Mouse (Mus musculus) hindbrain, postnatal 0 days (tissue): ENCODE data around the gene Gm21970. TPM values are rescaled to one million over a fixed set of nuclear protein-coding genes. Genes with fewer than 3 reads are reported as not detected.

ENCODE experiments used
- ATAC-seq: fragments of 200-750 bp; cut with Nextera tagmentation; 2 replicates; pipeline ENCODE4 v1.8.0; 2017; ENCODE audit warnings: mild to moderate bottlenecking, moderate TSS enrichment, moderate library complexity
- DNase-seq: peaks from one replicate; pipeline ENCODE4 v3.0.0-alpha.2; 2015; ENCODE audit warnings: low spot score
- H3K27ac ChIP-seq: fragments of 300-500 bp; sonication (generic); 2 replicates; pipeline ENCODE4 v1.5.1; 2014; ENCODE audit warnings: mild to moderate bottlenecking
- H3K27me3 ChIP-seq: fragments of 300-500 bp; sonication (generic); 2 replicates; pipeline ENCODE4 v1.6.1; 2014; ENCODE audit warnings: low read length, mixed read lengths; ENCODE audit not compliant: insufficient read depth
- H3K36me3 ChIP-seq: fragments of 300-500 bp; sonication (generic); 2 replicates; pipeline ENCODE4 v1.6.1; 2014; ENCODE audit warnings: low read length, mixed read lengths; ENCODE audit not compliant: insufficient read depth
- H3K4me1 ChIP-seq: fragments of 300-500 bp; sonication (generic); 2 replicates; pipeline ENCODE4 v1.6.1; 2014; ENCODE audit warnings: antibody characterized with exemption, low read length, mixed read lengths; ENCODE audit not compliant: insufficient read depth
- H3K4me2 ChIP-seq: fragments of 300-500 bp; sonication (generic); 2 replicates; pipeline ENCODE4 v1.6.1; 2014; ENCODE audit warnings: low read depth, mild to moderate bottlenecking, low read length, moderate library complexity, mixed read lengths
- H3K4me3 ChIP-seq: fragments of 300-500 bp; sonication (generic); 2 replicates; pipeline ENCODE4 v1.5.1; 2014; ENCODE audit warnings: low read length
- H3K9ac ChIP-seq: fragments of 300-500 bp; sonication (generic); replicated peaks from 2 replicates; pipeline ENCODE4 v1.6.1; 2014; ENCODE audit warnings: mild to moderate bottlenecking, low read length, moderate library complexity, mixed read lengths
- H3K9me3 ChIP-seq: fragments of 300-500 bp; sonication (generic); 2 replicates; pipeline ENCODE4 v1.6.1; 2016; ENCODE audit warnings: low read length, mixed read lengths
- CTCF ChIP-seq: IDR thresholded peaks from 2 replicates; pipeline ENCODE4 v1.5.1; 2016; ENCODE audit warnings: antibody characterized with exemption, control low read depth, low read depth
- WGBS: fragments of 180-500 bp; shearing (Covaris S2); extraction: QIAGEN DNeasy Blood & Tissue Kit; methylation state at CpG from one replicate; pipeline ENCODE4 v1.1.7; 2014; 5-methylcytosine and 5-hydroxymethylcytosine counted together
- polyA plus RNA-seq: library from polyadenylated mRNA; unstranded; fragments of >200 nt; fragmentation: Nextera tagmentation; extraction: Ambion mirVana; gene quantifications from 2 replicates; pipeline ENCODE4 v1.2.1, GENCODE M21; 2015
- total RNA-seq: library from RNA; depleted of rRNA; stranded (reverse); fragments of >200 nt; gene quantifications from 2 replicates; pipeline ENCODE4 v1.2.3, GENCODE M21; 2014

Gene Gm21970
- total and polyA plus RNA-seq, 2 experiments from 2014 or later: not detected

DNA sequence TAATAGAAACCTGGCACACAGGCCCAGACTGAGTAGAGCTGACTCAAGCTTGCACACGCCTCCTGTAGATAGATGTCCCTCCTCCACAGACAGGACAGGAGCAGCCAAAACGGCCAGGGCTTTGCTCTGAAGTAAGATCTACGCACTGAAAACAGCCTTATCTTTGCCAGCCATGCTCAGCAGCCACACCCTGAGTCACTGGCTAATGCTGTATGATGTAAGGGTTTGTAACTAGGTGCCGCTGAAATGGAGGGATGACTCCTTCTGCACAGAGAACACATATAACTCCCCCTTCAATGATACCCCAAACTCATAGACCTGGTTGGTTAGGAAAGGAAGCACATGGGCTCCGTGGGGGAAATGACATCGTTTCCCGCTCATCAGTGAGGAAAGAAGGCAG is 38.8 kb upstream of the Gm21970 start:
- Histone ChIP-seq H3K4me1 (no peaks in the 10 kb centered on the region), H3K27ac (no peak overlapping the region), H3K4me2 (no peak overlapping the region), H3K36me3 (no peaks in the 10 kb centered on the region), H3K4me3 (no peak overlapping the region), H3K9me3 (no peaks in the 10 kb centered on the region), H3K27me3 (peaks cover 21% of the 10 kb centered on the region; the same call in 1 of the 2 replicates), H3K9ac (no peak overlapping the region)
- ATAC-seq (0 out of 2 replicates have a peak, but pooled peaks have one; percentile 29), DNase-seq (no peak)
- WGBS: 71% methylated on average over 7 of the region's 7 CpGs
- TF ChIP-seq CTCF: no peak

DNA sequence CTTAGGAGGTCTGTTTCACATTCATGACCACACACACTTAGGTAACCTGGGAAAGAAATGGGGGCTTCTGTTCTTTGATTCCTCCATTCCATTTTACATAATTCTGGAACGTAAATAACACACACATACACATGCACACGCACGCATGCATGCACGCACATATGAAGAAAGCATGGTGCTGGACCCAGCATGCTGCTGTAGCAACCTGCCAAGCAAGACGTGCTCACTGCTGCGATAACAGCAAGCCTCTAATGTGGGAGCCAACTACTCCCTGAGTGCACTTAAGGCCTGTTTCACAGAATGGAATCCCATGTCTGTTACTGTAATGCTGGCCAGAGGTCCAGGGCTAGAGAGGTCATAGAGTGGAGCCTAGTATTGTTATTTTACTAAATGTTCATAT is 38.3 kb upstream of the Gm21970 start:
- TF ChIP-seq CTCF: no peak
- Histone ChIP-seq H3K4me1 (no peaks in the 10 kb centered on the region), H3K4me2 (no peak overlapping the region), H3K27ac (no peak overlapping the region), H3K36me3 (no peaks in the 10 kb centered on the region), H3K4me3 (no peak overlapping the region), H3K9me3 (no peaks in the 10 kb centered on the region), H3K27me3 (peaks cover 21% of the 10 kb centered on the region; the same call in 1 of the 2 replicates), H3K9ac (no peak overlapping the region)
- 86% methylated on average over 6 of the region's 6 CpGs for WGBS
- ATAC-seq (no peak), DNase-seq (no peak)

DNA sequence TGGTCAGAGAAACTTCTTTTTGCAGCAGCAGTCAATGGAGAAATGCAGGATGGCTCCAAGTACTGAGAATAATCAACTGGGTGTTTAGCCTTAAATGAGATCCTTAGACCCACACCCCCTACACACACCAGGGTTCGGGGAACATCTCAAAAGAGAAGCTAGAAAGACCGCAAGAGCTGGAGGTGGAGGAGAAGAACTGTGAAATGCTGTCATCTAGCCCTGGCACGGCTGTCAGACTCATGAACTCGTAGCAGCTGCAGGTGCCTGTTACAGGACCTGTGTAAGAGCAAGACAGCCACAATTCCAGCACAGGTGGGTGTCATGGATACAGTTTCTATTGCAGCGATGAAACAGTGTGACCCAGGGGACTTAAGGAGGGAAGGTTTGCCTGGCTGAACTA is 37.9 kb upstream of the Gm21970 start:
- H3K4me1 ChIP-seq: no peaks in the 10 kb centered on the region
- H3K4me2 ChIP-seq: no peak overlapping the region
- 83% methylated on average over 5 of the region's 5 CpGs for whole genome bisulfite sequencing
- H3K4me3 ChIP-seq: no peak overlapping the region
- peaks cover 21% of the 10 kb centered on the region; the same call in 1 of the 2 replicates for H3K27me3 ChIP-seq
- no peaks in the 10 kb centered on the region for H3K9me3 ChIP-seq
- no peak for DNase-seq
- no peak overlapping the region for H3K27ac ChIP-seq
- no peak for TF ChIP-seq CTCF
- no peaks in the 10 kb centered on the region for H3K36me3 ChIP-seq
- no peak for ATAC-seq
- H3K9ac ChIP-seq: no peak overlapping the region

DNA sequence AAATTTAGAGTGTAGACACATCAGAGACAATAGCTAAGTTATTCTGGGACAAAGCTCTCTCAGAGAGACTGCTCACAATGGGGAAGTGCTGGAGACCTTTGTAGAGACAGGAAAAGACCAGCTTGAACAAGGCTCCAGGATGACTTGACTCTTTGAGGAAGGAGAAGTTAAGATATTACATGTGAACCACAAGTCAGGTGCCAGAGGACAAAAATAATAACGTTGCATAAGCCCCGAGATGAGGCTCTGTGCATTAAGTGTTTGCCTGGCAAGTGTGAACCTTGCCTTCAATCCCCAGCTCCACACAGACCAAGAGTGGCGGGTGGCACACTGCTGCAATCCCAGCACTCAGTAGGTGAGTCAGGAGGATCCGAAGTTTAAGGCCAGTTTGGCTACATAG is 36.9 kb upstream of the Gm21970 start:
- no peak for DNase-seq
- no peaks in the 10 kb centered on the region for H3K9me3 ChIP-seq
- H3K27ac ChIP-seq: no peak overlapping the region
- no peak for TF ChIP-seq CTCF
- H3K27me3 ChIP-seq: peaks cover 21% of the 10 kb centered on the region; the same call in 1 of the 2 replicates
- WGBS: 80% methylated on average over 4 of the region's 4 CpGs
- no peak overlapping the region for H3K9ac ChIP-seq
- no peaks in the 10 kb centered on the region for H3K36me3 ChIP-seq
- no peak overlapping the region for H3K4me2 ChIP-seq
- no peak overlapping the region for H3K4me3 ChIP-seq
- ATAC-seq: no peak
- H3K4me1 ChIP-seq: no peaks in the 10 kb centered on the region

DNA sequence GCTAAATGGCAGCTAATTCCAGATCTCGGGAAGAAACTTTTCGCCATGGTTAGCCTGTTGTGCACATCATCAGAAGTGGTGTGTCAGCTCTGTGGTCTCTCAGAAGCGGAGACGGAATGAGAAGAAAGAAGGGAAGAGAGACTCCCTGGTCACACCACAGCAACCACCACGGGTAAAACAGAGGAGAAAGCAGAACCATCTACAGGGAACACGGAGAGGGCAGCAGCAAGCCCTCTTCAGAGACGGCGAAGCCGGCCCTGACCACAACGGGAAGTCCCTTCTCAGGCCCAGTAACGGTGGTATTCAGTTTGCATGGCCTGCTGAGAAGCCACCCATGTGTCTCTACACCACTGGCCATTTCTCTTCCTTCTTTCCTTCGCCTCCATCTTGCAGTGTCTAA is 36.4 kb upstream of the Gm21970 start:
- DNase-seq (no peak), ATAC-seq (no peak)
- no peaks in the 10 kb centered on the region for H3K4me1 ChIP-seq

DNA sequence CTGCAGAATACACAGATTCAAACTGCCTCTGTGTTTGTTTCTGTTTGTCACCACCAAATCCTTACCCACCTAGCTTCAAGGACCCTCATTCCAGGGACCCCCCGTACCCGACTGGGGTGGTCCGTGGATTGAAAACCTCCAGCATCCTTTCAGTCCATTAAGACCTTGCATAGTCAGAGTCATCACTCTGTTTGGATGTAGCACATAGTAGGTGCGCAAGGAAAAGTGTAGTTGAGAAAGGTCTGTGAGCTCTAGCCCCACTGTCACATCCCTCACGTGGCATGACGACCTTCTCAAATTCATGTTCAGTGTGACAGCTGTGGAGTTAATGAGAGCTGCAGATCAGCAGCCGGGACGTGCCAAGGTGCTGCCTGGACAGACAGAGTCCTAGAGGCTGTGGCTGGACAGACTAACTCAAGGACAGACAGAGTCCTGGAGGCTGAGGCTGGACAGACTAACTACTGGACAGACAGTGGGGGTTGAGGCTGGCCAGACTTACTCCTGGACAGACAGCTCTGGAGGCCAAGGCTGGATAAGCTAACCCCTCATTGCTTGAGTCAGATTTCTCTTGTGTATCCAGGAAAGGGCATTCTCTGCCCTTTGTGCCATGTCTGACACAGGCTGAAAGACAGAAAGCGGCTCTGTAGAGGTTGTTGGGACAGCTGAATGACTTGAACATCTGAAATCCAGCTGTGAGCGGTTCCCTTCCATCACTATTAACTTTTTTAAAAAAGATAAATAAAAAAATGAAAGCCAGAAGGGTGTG is 34.6 kb upstream of the Gm21970 start:
- 73% methylated on average over 10 of the region's 10 CpGs for WGBS
- H3K9ac ChIP-seq: no peak overlapping the region
- no peak overlapping the region for H3K4me3 ChIP-seq
- H3K9me3 ChIP-seq: no peaks in the 10 kb centered on the region
- H3K36me3 ChIP-seq: no peaks in the 10 kb centered on the region
- H3K4me2 ChIP-seq: no peak overlapping the region
- peaks cover 11% of the 10 kb centered on the region; the same call in 1 of the 2 replicates for H3K27me3 ChIP-seq
- no peak for TF ChIP-seq CTCF
- no peak for DNase-seq
- no peak for ATAC-seq
- no peak overlapping the region for H3K27ac ChIP-seq
- H3K4me1 ChIP-seq: no peaks in the 10 kb centered on the region

More for the DNA sequence above, 36.4 kb upstream of the Gm21970 start:
- Histone ChIP-seq H3K9ac (no peak overlapping the region), H3K36me3 (no peaks in the 10 kb centered on the region), H3K27me3 (peaks cover 21% of the 10 kb centered on the region; the same call in 1 of the 2 replicates), H3K27ac (no peak overlapping the region), H3K4me3 (no peak overlapping the region), H3K9me3 (no peaks in the 10 kb centered on the region), H3K4me2 (no peak overlapping the region)
- 77% methylated on average over 12 of the region's 12 CpGs for WGBS
- no peak for TF ChIP-seq CTCF

DNA sequence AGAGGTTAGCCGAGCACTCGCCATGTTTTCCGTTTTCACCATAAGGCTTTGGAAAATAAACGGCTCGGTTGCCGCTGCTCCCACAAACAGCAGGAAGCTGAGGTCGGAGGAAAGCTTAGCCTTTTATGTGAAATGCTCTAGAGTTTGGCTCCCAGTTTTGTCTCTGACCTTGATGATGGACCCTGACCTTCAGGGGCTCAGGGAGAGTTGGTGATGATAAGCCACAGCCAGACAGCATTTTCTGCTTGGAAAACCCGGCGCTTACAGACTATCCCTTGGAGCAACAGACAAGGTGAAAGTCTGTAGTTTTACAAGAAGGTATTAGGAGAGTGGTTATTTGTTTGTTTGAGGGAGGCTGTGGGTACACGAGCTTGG is 34.0 kb upstream of the Gm21970 start:
- TF ChIP-seq CTCF: no peak
- ATAC-seq (no peak), DNase-seq (no peak)
- H3K9me3 ChIP-seq: no peaks in the 10 kb centered on the region
- no peak overlapping the region for H3K27ac ChIP-seq
- H3K36me3 ChIP-seq: no peaks in the 10 kb centered on the region
- H3K27me3 ChIP-seq: peaks cover 9% of the 10 kb centered on the region; the same call in 1 of the 2 replicates
- no peak overlapping the region for H3K4me3 ChIP-seq
- no peak overlapping the region for H3K9ac ChIP-seq
- H3K4me1 ChIP-seq: no peaks in the 10 kb centered on the region
- WGBS: 61% methylated on average over 10 of the region's 10 CpGs
- no peak overlapping the region for H3K4me2 ChIP-seq
